Mouse (Mus musculus) NIH3T3 (cell line): Measurements from ENCODE around the gene Cyth1.

Experiments
- DNase-seq: peaks from one replicate; pipeline ENCODE4 v3.0.0-alpha.2; 2012; ENCODE audit warnings: low read depth

Cyth1 gene

DNA sequence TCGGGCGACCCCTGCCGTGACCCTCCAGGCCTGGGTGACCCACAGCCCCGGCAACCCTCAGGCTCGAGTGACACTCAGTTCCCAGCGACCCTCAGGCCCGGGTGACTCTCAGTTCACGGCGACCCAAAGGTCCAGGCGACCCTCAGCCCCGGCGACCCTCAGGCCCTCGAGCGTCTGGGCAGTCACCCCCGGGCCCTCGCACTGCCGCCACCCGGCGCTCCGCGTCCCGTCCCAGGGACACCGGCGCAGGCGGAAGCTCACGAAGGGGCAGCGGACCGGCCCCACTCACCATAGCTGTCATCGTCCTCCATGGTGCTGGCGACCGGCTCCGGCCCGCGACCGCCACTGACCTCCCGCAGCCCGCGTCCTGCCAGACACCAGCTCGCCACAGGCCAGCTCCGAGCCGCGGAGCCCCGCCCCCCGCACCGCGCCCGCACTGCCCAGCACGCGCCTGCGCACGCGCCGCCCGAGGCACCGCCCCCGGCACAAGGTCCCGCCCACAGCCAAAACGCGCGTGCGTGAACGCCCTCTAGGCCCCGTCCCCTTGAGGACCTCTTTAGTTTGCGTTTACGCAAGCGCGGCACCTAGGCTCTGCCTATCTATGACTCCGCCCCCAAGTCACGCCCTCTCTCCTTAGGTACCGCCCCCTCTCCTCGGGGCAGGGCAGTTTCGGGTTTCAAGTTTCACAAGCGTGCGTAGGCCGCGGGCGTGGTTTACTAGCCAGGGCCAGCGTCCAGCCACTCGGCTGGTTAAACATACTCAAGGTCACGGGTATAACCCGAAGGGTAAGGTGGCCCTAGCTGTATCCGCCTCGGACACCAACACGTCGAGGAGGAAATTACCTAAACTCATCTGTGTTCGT lies at the start of gene Cyth1:
TSS of gene Cyth1 (minus strand) at position 443 of the 862 bp plus-strand sequence.
- peak; percentile 100 for DNase-seq

DNA sequence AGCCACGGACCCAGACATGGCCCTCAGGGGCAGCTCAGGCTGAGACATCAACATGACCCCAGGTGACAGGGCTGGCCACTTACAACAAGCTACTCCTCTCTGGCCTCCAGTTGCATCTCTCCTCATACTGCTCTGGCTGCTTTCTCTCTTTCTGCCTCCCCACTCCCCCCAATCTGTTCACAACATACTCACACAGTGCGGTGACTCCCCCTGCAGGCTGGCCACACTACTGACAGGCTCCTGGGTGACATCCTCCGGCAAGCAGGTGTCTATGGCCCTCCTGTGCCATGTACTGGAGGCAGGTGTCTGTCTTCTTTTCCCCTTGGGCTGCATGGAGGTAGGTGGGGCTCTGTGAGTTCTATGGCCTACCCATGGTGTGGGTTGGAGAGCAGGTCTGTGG lies 49.6 kb upstream of the Cyth1 start:
- no peak for DNase-seq

DNA sequence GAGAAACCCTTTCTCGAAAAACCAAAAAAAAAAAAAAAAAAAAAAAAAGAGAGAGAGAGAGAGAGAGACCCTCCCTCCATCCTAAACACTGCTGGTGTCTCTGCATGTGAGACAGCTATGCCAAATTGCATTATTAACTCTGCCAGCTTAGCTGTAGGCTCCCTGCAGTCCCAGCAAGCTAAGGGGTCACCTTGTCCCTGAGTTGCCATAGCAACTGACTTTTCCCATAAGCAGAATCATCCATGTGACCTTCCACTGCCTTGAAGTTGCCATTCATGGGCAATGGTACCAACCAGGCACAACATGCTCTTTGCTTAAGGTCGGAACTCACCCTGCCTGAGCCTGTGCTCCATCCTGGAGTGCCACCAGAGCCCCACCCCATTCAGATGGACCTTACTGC lies 46.6 kb upstream of the Cyth1 start:
- DNase-seq = no peak

DNA sequence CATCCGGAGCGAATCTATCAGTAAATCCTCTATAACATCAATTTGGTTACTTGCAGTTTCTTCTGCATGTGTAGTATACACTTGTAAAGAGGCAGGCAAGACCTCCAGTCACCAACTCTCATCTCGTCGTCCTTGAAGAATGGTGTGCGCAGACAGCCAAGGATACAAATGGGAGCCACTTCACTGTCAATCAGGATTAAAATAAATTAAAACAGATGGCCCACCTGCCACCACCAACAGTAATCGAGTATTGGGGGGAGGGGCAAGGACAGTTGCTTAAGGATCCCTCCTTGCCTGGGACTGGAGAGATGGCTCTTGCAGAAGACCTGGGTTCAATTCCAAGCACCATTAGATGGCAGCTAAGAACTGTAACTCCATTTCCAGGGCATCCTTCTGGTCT lies 44.3 kb upstream of the Cyth1 start:
- no peak for DNase-seq

DNA sequence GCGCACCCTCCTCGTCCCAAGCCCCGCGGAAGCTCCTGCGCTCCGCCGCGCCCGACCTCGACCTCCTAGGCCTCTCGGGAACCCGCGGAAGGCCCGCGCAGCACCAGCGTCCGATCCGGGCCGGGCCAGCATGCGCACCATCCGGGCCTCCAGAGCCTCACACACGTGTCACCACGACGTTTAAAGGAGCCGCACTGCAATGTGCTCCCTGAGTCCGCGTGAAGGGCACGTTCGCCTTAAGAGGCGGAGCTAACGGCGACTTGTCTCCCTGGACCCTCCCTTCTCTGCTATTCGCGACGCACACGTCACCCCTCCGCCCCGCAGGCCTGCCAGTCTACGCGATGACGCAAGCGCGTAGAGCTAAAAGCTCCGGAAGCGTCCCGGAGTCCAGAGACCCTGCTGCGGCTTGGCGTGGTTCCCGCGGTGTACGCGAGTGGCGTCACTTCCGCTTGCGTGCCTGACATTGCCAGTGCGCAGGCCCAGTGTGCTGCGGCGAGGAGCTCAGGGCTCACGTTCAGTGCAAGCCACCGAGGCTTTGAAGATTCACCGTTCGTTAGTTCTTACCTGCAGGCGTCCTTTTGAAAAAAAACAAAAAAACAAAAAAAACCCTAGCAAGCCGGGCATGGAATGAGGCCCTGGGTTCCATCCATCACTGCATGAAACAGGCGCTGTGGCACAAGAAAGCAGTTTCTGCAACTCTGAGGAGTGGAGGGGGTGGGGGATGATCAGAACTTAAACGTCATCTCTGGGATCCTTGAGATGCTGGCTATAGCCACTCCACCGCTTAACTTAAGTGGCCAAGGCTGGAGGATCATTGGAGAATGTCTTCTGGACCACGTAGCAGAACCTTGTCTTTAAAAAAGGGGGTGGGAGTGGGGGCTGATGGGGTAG lies 41.9 kb upstream of the Cyth1 start, which contains the start of gene Usp36:
TSS of gene Usp36 (minus strand) at position 246 of the 891 bp plus-strand sequence.
- peak; percentile 100 for DNase-seq

DNA sequence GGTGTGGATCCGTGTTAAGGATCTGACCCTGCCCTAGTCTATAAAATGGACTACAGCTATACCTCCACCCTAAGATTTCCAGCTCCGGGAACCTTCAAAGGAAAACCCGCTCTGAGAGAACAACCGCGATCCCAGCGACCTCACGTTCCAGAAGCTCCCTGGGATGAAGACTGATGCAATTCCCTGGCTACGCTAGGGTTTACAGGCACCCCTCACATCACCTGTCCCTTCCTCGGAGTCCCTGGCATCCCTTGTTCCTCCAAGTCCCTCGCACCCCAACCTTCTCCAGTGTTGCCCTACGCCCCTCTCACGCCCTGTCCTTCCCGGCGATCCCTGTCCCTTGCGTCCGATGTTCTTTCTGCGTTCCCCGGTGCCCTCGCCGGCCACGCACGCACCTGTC lies 41.2 kb upstream of the Cyth1 start:
- DNase-seq = peak; percentile 39

DNA sequence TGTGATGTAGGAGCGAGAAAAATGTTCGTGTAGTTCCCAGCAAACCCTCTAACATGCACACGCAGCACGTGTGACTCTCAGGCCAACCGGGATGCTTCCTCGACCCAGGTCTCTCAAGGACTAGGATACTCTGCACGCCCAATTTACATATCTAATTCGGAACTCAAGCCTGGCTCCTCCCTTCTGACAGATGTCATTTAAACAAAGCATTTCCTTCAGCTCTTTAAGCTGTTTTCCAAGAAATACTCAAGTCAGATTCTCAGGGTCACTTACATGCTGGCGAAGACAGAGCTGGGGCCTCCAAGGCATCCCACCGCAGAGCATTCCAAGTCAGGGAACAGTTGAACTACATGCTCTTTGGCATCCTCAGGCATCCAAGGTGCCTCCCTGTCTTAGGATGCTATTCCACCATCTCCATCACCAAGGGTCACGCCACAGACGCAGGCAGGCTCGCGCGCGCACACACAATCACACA lies 40.7 kb upstream of the Cyth1 start:
- DNase-seq = peak; percentile 61

DNA sequence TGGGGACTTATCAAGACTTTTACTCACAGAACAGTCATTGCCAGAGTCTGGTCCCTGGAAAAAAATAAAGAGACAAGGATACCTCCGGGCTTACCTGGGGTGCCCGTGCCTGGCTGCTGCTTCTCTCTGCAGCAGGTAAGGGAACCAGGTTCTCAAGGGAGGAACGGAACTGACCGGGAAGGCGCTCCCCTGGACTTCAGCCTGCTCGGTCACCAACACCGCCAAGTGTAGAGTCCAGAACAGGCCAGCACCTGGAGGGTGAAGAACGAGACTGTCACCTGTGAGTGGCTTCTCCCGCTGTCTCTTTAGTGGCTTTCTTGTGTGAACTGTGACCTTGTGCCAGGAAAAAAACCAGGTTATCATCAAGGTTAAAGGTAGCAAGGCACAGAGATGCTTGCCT lies 39.2 kb upstream of the Cyth1 start:
- no peak for DNase-seq

DNA sequence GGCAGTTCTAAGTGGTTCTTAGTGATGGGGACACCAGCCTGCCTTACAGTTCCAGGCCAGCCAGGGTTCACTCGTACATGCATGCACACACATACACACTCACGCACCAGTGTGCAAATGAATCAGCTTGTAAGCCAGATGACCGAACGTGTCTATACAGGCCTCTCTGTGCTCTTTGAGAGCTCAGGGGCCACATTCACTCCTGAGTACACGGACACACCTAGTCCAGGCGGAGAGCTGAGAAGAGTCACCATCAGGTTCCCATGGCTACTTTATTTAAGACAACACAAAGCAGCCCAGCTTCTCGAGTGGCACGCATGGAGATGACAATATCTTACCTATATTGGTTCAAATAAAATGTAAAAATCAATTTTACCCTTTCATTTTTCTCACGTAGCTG lies 38.0 kb upstream of the Cyth1 start:
- no peak for DNase-seq

DNA sequence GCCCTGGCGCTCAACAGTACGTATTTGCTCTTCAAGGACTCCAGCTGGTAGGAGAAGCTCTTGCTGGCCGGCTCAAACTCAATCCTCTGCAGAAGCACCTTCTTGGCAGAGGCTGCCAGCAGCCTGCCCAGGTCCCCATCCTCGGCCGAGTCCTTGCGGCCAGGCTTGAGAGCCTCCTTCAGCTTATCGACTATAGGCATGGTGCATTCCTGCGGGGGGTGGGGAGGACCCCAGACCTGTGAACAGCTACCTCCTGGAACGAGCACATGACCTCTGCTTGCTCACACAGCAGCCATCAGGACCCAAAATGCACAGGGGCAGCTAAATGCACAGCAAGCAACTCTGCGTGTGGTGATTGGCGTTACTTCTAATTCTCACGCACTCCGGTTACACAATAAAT lies 37.4 kb upstream of the Cyth1 start:
- DNase-seq = no peak

DNA sequence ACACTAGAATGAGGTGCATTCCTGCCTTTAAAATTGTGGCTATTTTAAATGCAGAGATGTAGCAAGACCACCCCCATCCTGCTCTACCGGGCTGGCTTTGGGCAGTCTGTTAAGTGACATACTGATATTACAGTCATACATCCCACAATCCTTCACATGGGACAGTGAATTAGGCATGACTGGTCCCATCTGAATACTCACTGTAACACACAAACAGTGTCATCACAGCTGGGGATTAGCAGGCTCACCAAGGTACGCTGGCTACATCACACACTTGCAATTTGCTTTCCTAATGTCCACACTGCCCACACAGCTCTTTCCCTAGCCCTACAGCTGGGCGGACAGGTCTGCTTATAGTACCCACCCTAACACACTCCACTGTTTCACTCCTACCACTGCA lies 31.8 kb upstream of the Cyth1 start:
- no peak for DNase-seq

DNA sequence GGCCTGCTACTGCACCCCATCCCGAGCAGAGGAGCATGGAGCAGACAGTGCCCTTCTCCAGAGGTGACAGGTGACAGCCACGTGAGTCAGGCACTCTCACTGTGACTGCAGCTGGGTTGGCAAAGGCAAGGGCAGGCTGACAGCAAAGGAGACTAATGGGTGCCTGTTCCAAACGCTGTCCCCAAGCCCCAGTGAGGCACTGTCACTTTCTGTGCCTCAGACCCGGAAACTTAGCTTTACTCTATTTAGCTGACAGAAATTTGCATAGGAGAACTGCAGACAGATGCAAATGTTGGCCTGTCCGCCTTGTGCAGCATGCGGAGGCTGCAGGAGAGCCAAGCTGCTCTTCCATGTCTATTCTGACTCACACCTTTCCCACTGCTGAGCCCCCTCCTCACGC lies 27.9 kb upstream of the Cyth1 start:
- DNase-seq = no peak

DNA sequence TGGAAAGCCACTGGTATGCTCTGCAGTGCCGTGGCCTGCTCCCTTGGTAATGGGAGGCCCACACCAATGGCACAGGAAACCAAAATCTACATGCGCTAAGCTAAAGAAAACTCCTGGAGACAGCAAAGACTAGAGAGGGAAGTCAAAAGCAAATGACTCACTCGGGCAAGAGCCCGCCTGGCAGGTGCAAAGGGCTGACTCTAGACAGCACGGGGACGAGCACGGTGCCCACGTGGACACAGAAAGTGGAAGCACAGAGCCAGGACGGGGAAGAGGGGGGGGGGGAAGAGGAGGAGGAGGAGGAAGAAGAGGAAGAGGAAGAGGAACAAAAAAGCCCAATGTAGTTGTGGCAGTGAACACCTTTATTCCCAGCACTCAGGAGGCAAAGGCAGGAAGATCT lies 26.7 kb upstream of the Cyth1 start:
- no peak for DNase-seq

DNA sequence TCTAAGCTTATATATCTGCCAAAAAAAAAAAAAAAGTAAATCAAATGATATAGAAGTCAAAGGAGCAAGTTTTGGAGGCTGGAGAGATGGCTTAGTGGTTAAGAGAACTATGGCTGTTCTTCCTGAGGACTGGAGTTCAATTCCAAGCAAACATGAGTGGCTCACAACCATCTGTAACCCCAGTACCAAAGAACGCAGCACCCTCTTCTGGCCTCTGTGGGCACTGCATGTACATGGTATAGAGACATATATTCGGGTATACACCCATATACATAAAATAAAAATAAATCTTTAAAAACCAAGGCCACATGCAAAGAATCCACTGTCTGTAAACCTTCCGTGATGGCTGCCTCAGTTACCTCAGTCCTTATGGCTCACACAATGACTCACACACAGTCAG lies 21.4 kb upstream of the Cyth1 start:
- peak; percentile 51 for DNase-seq

DNA sequence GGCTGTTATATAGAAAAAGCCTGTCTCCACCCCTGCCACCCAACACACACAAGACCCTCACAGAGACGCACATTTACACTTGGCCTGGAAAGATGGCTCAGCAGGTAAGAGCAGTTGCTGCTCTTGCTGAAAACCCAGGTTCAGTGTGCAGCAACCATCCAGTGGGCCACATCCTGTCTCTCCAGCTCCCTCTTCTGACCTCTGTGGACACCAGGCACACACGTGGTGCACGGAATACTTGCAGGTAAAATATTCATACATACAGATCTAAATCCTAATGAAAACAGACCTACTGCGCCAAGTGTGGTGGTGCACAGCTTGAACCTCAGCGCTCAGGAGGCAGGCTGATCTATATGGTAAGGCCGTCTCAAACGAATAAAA lies 18.3 kb upstream of the Cyth1 start:
- DNase-seq = no peak

DNA sequence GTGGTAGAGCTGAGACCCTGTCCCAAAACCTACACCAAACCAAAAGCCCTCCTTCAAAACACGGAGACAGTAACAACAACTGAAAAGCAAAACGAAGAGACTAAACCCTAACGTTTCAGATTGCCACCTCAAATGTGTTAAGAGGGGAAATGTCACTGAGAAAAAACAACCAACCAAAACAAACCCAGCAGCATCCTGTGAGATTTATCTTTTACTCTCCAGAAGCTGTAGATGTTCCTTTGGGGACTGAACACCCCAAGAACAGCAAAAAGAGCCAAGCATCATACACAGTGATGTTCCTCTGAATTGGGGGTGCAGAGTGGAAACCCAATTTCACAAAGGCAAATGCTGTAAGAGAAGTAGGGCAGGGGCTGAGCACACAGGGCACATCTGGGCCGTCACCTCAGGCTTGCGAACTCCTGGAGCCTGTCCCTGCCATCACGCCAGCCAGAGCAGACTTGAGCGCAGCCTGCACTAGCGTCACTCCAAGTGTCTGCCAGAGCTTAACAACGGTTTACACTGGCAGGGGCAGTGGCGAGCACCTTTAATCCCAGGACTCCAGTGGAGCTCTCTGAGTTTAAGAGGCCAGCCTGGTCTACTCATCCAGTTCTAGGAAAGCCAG lies 17.8 kb upstream of the Cyth1 start:
- DNase-seq = no peak

DNA sequence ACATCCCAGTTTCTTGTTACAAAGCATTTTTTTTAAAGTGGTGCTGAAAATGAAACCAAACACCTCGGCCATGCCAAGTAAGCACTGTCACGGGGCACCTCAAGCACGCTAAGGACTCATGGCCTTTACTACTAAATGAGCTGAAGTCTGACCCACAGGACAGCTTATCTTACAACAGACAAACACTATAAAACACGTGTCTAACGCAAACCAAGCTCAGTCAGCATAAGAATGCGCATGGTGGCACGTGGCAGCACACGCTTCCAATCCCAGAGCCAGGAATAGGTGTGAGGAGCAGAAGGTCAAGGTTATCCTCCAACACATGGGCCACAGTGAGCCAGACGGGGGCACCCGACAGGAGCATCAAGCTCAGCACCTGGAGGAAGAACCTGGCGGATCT lies 17.2 kb upstream of the Cyth1 start:
- no peak for DNase-seq

DNA sequence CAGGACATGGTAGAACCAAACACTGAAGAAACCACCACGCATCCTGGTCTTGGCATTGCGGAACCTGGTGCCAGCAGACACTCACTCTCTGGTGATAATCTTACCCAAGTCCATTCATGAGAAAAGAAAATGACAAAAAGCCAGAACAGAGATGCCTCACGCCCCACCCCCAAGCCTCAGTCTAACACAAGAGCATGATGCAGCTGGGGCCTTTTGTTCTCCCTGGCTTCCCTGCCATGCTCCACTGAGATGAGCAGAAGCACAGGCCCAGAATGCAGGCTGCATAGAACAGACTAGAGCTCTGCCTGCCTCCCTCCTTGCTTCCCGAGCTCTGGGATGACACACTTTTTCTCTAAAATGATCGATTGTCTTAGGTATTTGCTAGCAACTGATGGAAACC lies 14.8 kb upstream of the Cyth1 start:
- no peak for DNase-seq

DNA sequence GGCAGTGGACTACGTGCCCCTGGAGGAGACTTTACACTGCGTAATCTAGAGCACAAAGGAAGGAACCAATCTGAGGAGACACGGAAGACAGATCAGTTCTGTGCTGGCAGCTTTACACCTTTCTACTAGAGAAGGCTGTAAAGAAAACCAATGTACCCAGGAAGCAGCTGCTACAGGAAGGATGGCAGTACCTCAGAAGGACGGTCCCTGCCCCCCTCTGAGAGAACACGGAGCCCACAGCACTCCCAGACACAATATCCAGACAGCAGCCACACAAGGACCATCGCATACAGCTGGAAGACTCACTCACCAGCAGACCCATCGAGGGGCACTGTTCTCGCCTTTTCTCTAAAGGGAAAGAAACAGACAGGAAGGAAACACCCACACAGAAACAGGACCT lies 11.7 kb upstream of the Cyth1 start:
- DNase-seq = no peak

DNA sequence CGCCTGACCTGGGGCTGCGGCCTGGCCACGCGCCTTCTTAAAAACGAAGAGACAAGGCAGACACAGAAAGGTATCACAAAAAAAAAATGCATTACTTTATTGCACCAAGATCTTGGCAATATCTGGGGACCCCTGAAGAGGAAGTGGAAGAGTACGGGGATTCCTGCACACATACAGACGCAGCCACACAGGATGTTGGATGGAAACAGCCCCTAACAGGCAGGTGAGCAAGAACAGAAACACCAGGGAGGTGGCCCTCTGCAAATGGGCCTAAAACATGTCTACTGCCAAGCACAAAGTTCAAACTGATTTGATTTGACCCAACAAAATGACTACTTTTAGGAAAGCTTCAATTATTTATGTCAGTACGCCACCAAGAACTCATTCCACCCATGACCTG lies 11.2 kb upstream of the Cyth1 start:
- DNase-seq = no peak

DNA sequence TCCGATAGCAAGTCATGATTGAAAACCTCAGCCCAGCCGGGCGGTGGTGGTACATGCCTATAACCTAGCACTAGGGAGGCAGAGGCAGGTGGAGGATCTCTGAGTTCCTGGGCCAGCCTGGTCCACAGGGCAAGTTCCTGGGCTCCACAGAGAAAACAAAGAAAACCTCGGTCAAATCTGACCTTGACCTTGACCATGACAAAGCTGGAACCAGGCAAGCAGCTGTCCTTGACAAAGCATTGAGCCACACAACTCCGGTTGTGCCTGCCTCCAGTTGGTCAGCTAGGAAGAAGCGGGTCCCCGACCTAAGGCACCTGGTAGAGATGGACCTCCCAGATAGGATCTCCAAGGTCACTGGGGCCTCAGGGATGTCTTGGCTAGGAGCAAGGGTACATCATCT lies 8.0 kb upstream of the Cyth1 start:
- DNase-seq = no peak

DNA sequence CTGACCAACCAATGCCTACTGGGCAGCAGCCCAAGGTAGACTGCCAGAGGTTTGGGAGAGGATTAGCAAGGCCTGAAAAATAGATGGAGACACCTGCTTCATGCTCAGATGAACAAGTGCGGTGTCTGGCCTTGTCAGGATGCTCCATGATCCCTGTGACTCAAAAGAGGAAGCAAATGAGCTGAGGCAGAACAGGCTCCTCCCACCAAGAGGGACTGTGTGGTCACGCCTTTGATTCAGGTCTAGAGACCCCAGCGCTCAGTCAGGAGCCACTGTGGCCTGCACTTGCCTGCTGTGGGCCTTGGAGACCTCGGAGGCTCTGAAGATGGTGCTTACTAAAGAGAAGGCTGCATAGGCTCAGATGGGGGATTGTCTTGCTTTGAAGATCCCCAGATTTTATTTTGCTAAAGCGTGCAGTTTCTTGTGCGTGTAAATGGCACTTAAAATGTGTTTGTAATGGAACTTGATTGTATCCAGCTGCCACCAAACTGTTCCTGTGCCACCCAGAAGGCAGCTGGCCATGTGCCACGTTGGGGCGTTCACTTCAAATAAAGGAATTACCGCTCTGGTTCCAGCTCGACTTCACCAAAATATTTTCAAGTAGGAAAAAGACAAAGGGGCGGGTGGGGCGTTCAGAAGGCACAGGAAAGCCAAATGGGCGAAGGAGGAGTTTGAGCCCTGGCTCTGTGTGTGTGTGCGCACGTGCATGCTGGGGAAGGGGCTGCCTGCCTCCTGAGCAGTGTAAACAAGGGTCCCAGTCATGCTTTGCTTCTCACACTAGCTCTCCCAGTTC lies 6.0 kb upstream of the Cyth1 start:
- no peak for DNase-seq
